Mouse (Mus musculus) B cell, adult 2 months (primary cell): ENCODE results near the gene Axdnd1.
"Not testable (repeated sequence)": the region's sequence is repeated elsewhere in the genome, so short reads cannot be mapped to it uniquely, and the experiment has no call there.

Experiments
- DNase-seq, 2 experiments: peaks; one replicate each; pipeline ENCODE4 v3.0.0; 2022

The Axdnd1 gene

GRCm38 (mm10) chr1:156323126-156323525, 97.8 kb downstream of the Axdnd1 start:
- DNase-seq, result no peak

DNA sequence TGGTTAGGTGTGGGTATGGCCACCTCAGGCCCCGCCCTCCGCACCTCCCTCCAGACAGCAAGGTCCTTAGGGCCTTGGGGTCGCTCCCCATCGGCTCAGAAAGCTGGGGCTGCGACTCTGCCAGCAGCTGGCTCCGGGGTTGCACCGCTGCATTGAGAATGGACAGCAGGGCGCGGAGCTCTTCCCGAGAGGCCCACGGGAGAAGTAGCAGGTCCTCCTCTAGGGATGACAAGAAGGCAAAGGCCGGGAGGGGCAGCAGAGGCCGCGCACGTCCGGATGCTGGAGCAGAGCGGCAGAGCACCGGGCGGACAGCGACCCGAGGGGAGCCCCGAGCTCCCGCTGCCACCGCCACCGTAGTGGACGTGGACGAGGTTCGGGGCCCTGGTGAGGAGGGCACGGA, 110.3 kb downstream of the Axdnd1 start, which contains the start of gene Nphs2:
Gene Nphs2, plus strand, starts transcription at position 98 of the 400 bp plus-strand sequence.
- DNase-seq, result no peak

- DNase-seq, result no peak
These were observed 112.4 kb downstream of the Axdnd1 start for GRCm38 (mm10) chr1:156308595-156308994.

DNA sequence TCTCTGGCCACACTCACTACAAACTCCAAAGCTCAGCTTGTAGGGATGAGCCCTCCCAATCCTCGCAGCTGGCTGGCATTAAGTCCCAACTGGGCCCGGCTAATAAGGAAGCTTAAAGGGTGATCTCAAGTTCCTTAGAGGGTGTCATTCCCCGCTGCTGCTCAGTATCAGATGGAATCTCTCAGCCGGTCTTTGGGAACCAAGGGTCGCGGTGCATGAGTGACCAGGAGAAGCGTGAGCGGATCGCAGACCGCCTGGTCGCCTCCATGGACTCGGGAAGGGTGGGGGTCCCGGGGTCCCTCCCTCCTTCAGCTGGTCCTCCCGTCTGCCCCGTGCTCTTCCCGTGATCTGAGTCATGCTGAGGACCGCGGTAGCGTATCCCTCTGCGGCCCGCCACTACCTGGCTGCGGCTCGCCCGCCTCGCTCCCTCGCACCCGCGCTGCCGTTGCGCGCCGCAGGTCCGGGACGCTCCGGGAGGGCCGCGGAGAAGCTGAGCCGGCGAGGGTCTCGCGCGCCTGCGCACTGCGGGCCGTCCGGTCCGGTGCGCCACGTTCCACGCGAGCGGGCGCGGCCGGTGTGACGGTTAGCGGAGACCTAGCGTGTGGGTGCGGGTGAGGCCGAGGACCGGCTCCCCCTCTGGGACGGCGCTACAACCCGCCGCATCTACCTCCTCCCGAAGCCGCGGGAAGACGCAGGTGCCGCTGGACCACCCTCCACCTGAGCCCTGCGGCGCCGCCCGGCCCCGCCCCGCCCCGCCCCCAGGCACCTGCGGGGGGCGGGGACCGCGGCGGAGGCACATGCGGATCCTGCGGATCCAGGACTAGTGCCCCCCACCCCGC, 117.8 kb downstream of the Axdnd1 start, which contains the start of gene Tdrd5:
Gene Tdrd5, minus strand, starts transcription at position 754 of the 839 bp plus-strand sequence.
- DNase-seq, result peak; percentile 4 to 15

DNA sequence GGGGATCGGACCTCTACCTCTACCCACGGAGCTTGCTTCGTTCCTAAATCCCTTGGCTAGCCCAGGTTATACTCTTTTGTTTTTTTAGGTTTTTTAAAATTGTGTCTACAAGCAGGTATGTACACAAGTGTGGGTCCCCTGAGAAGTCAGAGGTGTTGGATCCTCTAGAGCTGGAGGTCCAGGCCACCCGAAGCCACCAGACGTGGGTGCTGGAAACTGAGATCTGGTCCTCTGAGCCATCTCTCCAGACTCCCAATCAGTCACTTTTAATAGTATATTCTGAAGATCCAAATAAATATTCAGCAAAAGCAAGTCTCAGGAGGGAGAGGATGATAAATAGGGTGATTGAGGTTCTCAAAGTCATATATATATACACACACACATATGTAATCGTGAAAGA, 130.9 kb downstream of the Axdnd1 start:
- no peak for DNase-seq

DNA sequence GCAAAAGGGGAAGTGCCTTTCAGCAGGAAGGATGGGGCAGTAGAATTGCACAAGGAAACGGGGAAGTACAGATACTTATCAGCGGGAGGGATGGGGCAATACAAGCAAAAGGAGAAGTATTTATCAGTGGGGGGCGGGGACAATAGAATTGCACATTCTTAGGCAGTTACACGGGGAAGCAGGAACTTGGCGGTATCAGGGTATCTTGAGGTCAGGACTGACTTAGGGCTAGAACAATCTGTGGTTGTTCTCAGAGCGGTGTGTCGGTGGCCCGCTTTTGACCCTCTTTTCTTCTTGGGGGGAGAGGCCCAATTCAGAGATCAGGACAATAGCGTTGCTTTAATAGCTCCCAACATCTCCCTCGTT, 131.8 kb downstream of the Axdnd1 start:
- not testable (repeated sequence) for DNase-seq

GRCm38 (mm10) chr1:156288556-156289221, 132.3 kb downstream of the Axdnd1 start:
- no peak for DNase-seq

DNA sequence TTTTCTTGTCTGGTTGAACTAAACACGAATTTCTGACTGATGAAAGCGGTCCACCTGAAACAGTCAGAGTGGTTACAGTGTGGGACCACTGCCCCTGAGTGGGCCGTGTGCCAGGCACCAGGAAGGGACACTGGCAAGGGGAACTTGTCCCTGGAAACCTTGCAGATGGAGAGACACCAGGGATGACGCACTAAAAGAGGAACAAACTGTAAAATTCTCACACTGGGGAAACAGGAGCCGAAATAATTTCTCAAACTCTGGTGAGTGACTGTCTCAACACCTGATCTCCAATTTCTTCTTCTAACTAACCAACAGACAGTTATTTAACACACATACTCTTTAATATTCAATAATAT, 135.4 kb downstream of the Axdnd1 start:
- no peak for DNase-seq

GRCm38 (mm10) chr1:156284851-156285540, 136.0 kb downstream of the Axdnd1 start:
- DNase-seq, result no peak

DNA sequence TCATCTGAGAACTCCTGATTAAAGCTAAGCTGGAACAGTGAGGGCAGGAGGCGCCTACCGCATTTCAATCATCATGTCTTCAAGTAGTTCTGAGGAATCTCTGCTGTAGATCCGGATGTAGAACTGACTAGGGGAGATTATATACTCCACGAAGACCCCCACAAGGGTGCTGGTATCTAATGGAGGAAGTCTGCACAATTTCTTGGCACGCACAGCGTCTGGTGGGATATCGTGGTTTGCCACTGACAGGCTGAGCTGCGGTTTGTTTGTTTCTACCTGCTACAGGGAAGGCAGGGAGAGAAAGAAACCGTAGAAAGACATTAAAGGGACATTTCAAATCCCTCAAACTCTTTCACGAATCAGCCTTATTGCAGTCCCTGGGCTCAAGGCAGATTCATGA, 136.8 kb downstream of the Axdnd1 start:
- no peak for DNase-seq

- no peak for DNase-seq
These were observed 140.8 kb downstream of the Axdnd1 start for GRCm38 (mm10) chr1:156280131-156280530.

GRCm38 (mm10) chr1:156273647-156274046, 147.3 kb downstream of the Axdnd1 start:
- DNase-seq, result no peak
